In the genomic region with DNA sequence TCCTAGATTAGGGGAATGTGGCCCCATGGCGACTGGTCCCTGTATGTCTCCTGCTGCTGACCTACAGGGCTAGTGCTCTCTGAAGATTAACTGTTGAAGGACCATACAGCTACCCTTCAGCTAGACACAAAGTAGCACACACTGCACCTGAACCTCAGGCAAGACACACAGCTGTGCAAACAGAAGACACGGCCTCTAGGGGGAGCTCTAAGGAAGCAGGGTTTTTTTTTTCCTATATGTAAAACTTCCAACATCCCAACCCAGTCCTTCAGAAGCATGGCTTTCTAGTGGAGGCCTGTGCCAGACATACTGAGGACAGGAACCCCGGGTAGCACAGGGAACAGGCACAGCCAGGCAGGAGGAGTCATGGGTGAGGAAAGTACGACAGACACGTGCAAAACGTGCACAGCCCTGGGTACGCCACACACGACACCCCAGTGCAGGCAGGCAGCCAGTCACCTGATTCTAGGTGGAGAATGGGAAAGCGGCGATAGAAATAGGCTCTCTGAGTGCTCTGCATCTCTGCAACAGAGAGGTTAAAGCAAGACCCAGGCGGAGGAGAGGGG, we compare ENCODE assay signal across 11 mouse cellular contexts. TPM values are rescaled to one million over a fixed set of nuclear protein-coding genes. Genes with fewer than 3 reads are reported as not detected.
DNase-seq lines count a peak whose midpoint lies in the region; ATAC-seq lines count a peak whose summit lies in the region.
"Had no signal": no experiment of that assay in that cellular context is flagged by ENCODE, and none has a peak within 500 bp of the region (broad histone marks: within the 10 kb centered on the region; RNA-seq: fewer than 3 reads in every experiment).

No protein-coding gene starts in this region.

- H3K27ac ChIP-seq in heart, embryonic 11.5 days (ENCODE audit: low read depth, low read length): no peak overlapping the region
- H3K27ac ChIP-seq: midbrain, embryonic 12.5 days had no signal

- no peak overlapping the region for H3K9ac ChIP-seq in heart, embryonic 11.5 days (ENCODE audit: low read depth, low read length)
- H3K9ac ChIP-seq: midbrain, embryonic 12.5 days had no signal

- no peaks in the 10 kb centered on the region for H3K9me3 ChIP-seq in heart, embryonic 11.5 days (replicated peaks; ENCODE audit: control insufficient read depth, low read length)
- H3K9me3 ChIP-seq: midbrain, embryonic 12.5 days had no signal

- no peak overlapping the region for H3K4me2 ChIP-seq in heart, embryonic 11.5 days
- H3K4me2 ChIP-seq: midbrain, embryonic 12.5 days had no signal

- 82% methylated on average over 11 of the region's 11 CpGs for WGBS in heart, embryonic 11.5 days (ENCODE audit: insufficient replicate concordance)

- DNase-seq in heart, adult 8-10 months (ENCODE audit: low spot score): peak; percentile 53
- DNase-seq in CD4-positive helper T cell, adult 2 months (ENCODE audit: low read depth, low spot score): peak; percentile 64
- DNase-seq in c-Kit-positive CD71-positive TER-119-negative erythroid progenitor cells, embryonic 14.5 days (ENCODE audit: low read depth): peak; percentile 32
- peak; percentile 68 for DNase-seq in lung, postnatal 14 days
- DNase-seq in right cerebral cortex, postnatal 10 days (ENCODE audit: low spot score in 2 of 2): no peak
- DNase-seq in left cerebral cortex, adult 11 months (ENCODE audit: low spot score): no peak

- H3K4me1 ChIP-seq in heart, embryonic 11.5 days (ENCODE audit: control insufficient read depth, insufficient read depth, low read length): no peaks in the 10 kb centered on the region
- H3K4me1 ChIP-seq: midbrain, embryonic 12.5 days had no signal

- peaks cover 49% of the 10 kb centered on the region for H3K36me3 ChIP-seq in heart, embryonic 11.5 days (ENCODE audit: control insufficient read depth, insufficient read depth, low read length)

- no peak overlapping the region for H3K4me3 ChIP-seq in heart, embryonic 11.5 days (ENCODE audit: low read depth, low read length)
- H3K4me3 ChIP-seq: midbrain, embryonic 12.5 days had no signal

- ATAC-seq in heart, embryonic 11.5 days (replicated peaks; ENCODE audit: insufficient number of reproducible peaks, low FRiP score, low TSS enrichment): no peak
- no peak for ATAC-seq in cerebellum, adult (ENCODE audit: insufficient number of reproducible peaks, low FRiP score, low TSS enrichment)

- no peaks in the 10 kb centered on the region for H3K27me3 ChIP-seq in heart, embryonic 11.5 days (ENCODE audit: control insufficient read depth, insufficient read depth, low read length)
- H3K27me3 ChIP-seq: midbrain, embryonic 12.5 days had no signal

RNA-seq across cellular contexts. Expression of a gene that starts 25.7 kb away (rescaled TPM):
- total RNA-seq in heart, adult 8-10 months (2022): not detected
- 0.67 and 0.89 TPM in 2 replicates for polyA plus RNA-seq in heart, embryonic 11.5 days (2014; fragmentation: Nextera tagmentation; extraction: Ambion mirVana)
- total RNA-seq: adrenal gland, adult 18-20 months; heart, postnatal 36 days had no signal

RNA-seq across cellular contexts. Expression of a gene that starts 53.7 kb away (rescaled TPM):
- under 1 TPM in 3 of 4 experiments, not detected in 1; 0.19 to 0.34 (median 0.22) TPM for total RNA-seq in heart, adult 8-10 months (2022)
- 0.11 and 0.52 TPM in 2 replicates for polyA plus RNA-seq in heart, embryonic 11.5 days (2014; fragmentation: Nextera tagmentation; extraction: Ambion mirVana)
- polyA plus RNA-seq: midbrain, embryonic 12.5 days had no signal

RNA-seq across cellular contexts. Expression of a gene that starts 59.4 kb away (rescaled TPM):
- 100 to 1,000 TPM in 1 of 4 experiments, 10 to 100 TPM in 3; 72.5 to 127 (median 97.2) TPM for total RNA-seq in heart, adult 8-10 months (2022)
- 30.4 and 31.8 TPM in 2 replicates for polyA plus RNA-seq in heart, embryonic 11.5 days (2014; fragmentation: Nextera tagmentation; extraction: Ambion mirVana)

Comparison
In these comparisons a context has a peak if more than half of its experiments do, and no peak if none do; other contexts are left out.
1. DNase-seq: peak in heart, adult 8-10 months (single experiment), CD4-positive helper T cell, adult 2 months (single experiment), c-Kit-positive CD71-positive TER-119-negative erythroid progenitor cells, embryonic 14.5 days (single experiment) and lung, postnatal 14 days (single experiment); none in right cerebral cortex, postnatal 10 days (0 of 2) and left cerebral cortex, adult 11 months (single experiment).